Mouse (Mus musculus) ES-E14 (cell line): ENCODE data around the gene Asphd2. TPM values are rescaled to one million over a fixed set of nuclear protein-coding genes. Genes with fewer than 3 reads are reported as not detected.

Experiments
- DNase-seq: peaks from one replicate; pipeline ENCODE4 v3.0.0-alpha.2; 2013; ENCODE audit warnings: low read depth, low spot score
- H3K27ac ChIP-seq: 2 replicates; pipeline ENCODE4 v1.5.1; 2012; ENCODE audit warnings: low read depth, mild to moderate bottlenecking, low read length, moderate library complexity, mixed read lengths; ENCODE audit not compliant: poor library complexity, insufficient read depth, severe bottlenecking
- H3K36me3 ChIP-seq: 2 replicates; pipeline ENCODE4 v1.6.1; 2012; ENCODE audit warnings: mild to moderate bottlenecking, low read length, moderate library complexity, mixed read lengths; ENCODE audit not compliant: control insufficient read depth, poor library complexity, insufficient read depth, severe bottlenecking
- H3K4me1 ChIP-seq, 2 experiments: fragments of 150-350 bp in 1 of 2; sonication (generic) in 1 of 2; 2 replicates each; pipeline ENCODE4 v1.6.1; 2012; ENCODE audit warnings: low read length in 2 of 2, mild to moderate bottlenecking in 1 of 2, mixed read lengths in 1 of 2; ENCODE audit not compliant: control insufficient read depth in 2 of 2, insufficient read depth in 2 of 2, poor library complexity in 1 of 2
- H3K4me3 ChIP-seq, 2 experiments: fragments of 150-350 bp in 1 of 2; sonication (generic) in 1 of 2; 2 replicates each; pipeline ENCODE4 v1.5.1; 2012; ENCODE audit warnings: low read length in 2 of 2, low read depth in 1 of 2, mild to moderate bottlenecking in 1 of 2, mixed read lengths in 1 of 2; ENCODE audit not compliant: insufficient read depth in 1 of 2, poor library complexity in 1 of 2, severe bottlenecking in 1 of 2
- H3K9ac ChIP-seq: 2 replicates; pipeline ENCODE4 v1.6.1; 2012; ENCODE audit warnings: low read depth, mild to moderate bottlenecking, low read length, mixed read lengths; ENCODE audit not compliant: poor library complexity, insufficient read depth, severe bottlenecking
- H3K9me3 ChIP-seq: fragments of 150-350 bp; sonication (generic); 2 replicates; pipeline ENCODE4 v1.6.1; 2012; ENCODE audit warnings: low read depth, mild to moderate bottlenecking, low read length; ENCODE audit not compliant: control insufficient read depth, insufficient read depth
- CHD2 ChIP-seq: IDR thresholded peaks from 2 replicates; pipeline ENCODE4 v1.6.1; 2014; ENCODE audit warnings: mild to moderate bottlenecking, low read depth, low read length, inconsistent platforms
- HCFC1 ChIP-seq: IDR thresholded peaks from 2 replicates; pipeline ENCODE4 v1.6.1; 2012; ENCODE audit warnings: low read length, inconsistent platforms, borderline replicate concordance; ENCODE audit not compliant: insufficient read depth
- MAFK ChIP-seq: IDR thresholded peaks from 2 replicates; pipeline ENCODE4 v1.6.1; 2014; ENCODE audit warnings: mild to moderate bottlenecking, low read depth, low read length, inconsistent platforms; ENCODE audit not compliant: insufficient read depth
- ZC3H11A ChIP-seq: IDR thresholded peaks from 2 replicates; pipeline ENCODE4 v1.6.1; 2012; ENCODE audit warnings: low read depth, mild to moderate bottlenecking, inconsistent platforms, low read length, borderline replicate concordance
- ZNF384 ChIP-seq: IDR thresholded peaks from 2 replicates; pipeline ENCODE4 v1.6.1; 2012; ENCODE audit warnings: low read depth, low read length, inconsistent platforms
- in situ Hi-C, 2 experiments: fragments of 600-800 bp; cut with MboI; formaldehyde crosslinking; loops; one replicate each; pipeline ENCODE4 v1.15.1; 2025; ENCODE audit warnings: low sequenced_read_pairs in 2 of 2, inconsistent platforms in 1 of 2; ENCODE audit not compliant: unreplicated experiment in 2 of 2
- total RNA-seq: library from RNA; depleted of rRNA; stranded (reverse); fragments of 300-350 nt; gene quantifications from 2 replicates; pipeline ENCODE4 v1.2.3, GENCODE M21; 2012

Asphd2 gene
- total RNA-seq, 1 experiment: 4.6 TPM

GRCm38 (mm10) chr5:112431120-112431775 lies 36.6 kb upstream of the Asphd2 start:
- DNase-seq: no peak
- Histone ChIP-seq H3K27ac (no peak overlapping the region), H3K4me1 (no peaks in the 10 kb centered on the region), H3K36me3 (no peaks in the 10 kb centered on the region), H3K9ac (no peak overlapping the region), H3K4me3 (no peak overlapping the region), H3K9me3 (no peaks in the 10 kb centered on the region)
- no peak for TF ChIP-seq CHD2
- no peak for TF ChIP-seq ZNF384
- TF ChIP-seq HCFC1: no peak
- no peak for TF ChIP-seq MAFK
- TF ChIP-seq ZC3H11A: no peak
- in situ Hi-C loops: loop anchor here in 1 of 2 experiments (25.0 kb wide), 1 partner anchor 631 kb away; the partner anchor contains the start of gene Crybb2

DNA sequence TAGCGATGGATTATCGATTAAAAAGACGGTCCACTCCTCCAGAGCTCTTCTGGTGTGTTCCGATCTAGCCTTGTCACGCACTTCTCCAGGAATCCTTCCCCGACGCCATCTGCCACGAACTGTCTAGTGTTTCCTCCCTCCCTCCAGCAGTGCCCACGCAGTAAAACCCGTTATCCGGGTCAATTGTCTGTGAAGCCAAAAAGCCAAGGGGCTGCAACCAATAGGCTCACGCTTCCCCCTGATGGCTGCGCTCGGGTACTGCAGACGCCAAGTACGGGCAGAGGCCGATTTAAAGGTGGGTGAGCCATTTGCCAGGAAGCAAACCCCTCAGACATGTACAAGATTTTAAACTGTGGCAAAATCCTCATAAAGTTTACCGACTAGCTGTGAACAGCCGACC lies 34.3 kb upstream of the Asphd2 start:
- in situ Hi-C loops: loop anchor here in 1 of 2 experiments (25.0 kb wide), 1 partner anchor 633 kb away; the partner anchor contains the start of gene Crybb2
- H3K9ac ChIP-seq: no peak overlapping the region
- H3K4me1 ChIP-seq: no peaks in the 10 kb centered on the region
- DNase-seq: peak; percentile 54
- H3K9me3 ChIP-seq: no peaks in the 10 kb centered on the region
- no peak overlapping the region for H3K4me3 ChIP-seq
- TF ChIP-seq HCFC1 (no peak), ZC3H11A (peak; percentile 23; the same call in 1 of the 2 replicates)
- H3K27ac ChIP-seq: no peak overlapping the region
- no peaks in the 10 kb centered on the region for H3K36me3 ChIP-seq

DNA sequence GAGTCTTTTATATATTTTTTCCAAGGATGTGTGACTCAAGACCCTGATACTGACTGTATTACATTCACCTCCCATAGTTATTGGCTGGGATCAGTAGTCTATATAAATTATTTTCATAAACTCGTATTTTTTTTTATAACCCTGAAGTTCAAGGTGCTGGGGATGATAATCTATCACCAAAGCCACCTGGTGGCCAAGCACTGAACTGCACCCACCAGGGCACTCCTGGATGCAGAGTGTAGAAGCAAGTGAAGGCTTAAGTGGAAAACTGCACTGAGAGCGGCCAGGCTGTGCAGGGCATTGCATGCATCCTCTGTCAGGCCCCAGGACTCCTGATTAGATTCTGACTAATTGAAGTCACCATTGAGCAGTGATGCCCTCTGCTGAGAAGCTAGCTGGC lies 32.6 kb upstream of the Asphd2 start:
- in situ Hi-C loops: loop anchor here in 1 of 2 experiments (25.0 kb wide), 1 partner anchor 635 kb away; the partner anchor contains the start of gene Crybb2
- Histone ChIP-seq H3K9ac (no peak overlapping the region), H3K27ac (no peak overlapping the region), H3K9me3 (no peaks in the 10 kb centered on the region), H3K4me3 (no peak overlapping the region), H3K4me1 (no peaks in the 10 kb centered on the region), H3K36me3 (no peaks in the 10 kb centered on the region)
- peak; percentile 49 for DNase-seq
- no peak for TF ChIP-seq MAFK

DNA sequence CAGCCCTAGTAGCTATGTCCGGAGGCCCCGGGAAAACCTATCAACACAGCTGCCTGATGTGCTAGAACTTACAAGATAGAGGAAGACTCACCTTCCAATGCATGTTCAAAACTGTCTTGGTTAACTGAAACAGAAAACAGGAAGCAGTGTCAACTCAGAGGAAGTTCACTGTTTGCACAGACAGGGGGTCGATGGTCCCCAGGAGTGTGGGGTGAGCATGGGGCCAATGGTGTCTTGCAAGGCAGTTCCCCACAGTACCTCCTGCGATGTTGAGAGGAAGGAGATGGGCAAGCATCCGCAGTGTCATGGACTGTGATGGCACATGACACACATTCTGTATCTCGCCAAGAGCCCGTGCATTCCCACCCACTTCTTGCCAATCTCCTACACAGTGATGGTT lies 32.0 kb upstream of the Asphd2 start:
- in situ Hi-C loops: loop anchor here in 1 of 2 experiments (25.0 kb wide), 1 partner anchor 636 kb away; the partner anchor contains the start of gene Crybb2
- Histone ChIP-seq H3K4me3 (no peak overlapping the region), H3K36me3 (no peaks in the 10 kb centered on the region), H3K9ac (no peak overlapping the region), H3K27ac (no peak overlapping the region), H3K4me1 (no peaks in the 10 kb centered on the region), H3K9me3 (no peaks in the 10 kb centered on the region)
- no peak for DNase-seq
- TF ChIP-seq HCFC1 (no peak), ZC3H11A (no peak), ZNF384 (no peak), CHD2 (no peak)

- H3K4me3 ChIP-seq: no peak overlapping the region
- H3K9me3 ChIP-seq: no peaks in the 10 kb centered on the region
- no peak overlapping the region for H3K9ac ChIP-seq
- TF ChIP-seq ZC3H11A: no peak
- no peak for TF ChIP-seq CHD2
- TF ChIP-seq MAFK: no peak
- no peak for TF ChIP-seq ZNF384
- TF ChIP-seq HCFC1: no peak
- in situ Hi-C loops: no loop called here
- no peaks in the 10 kb centered on the region for H3K36me3 ChIP-seq
- no peaks in the 10 kb centered on the region for H3K4me1 ChIP-seq
- no peak overlapping the region for H3K27ac ChIP-seq
- DNase-seq: no peak
Observed at GRCm38 (mm10) chr5:112419535-112419934, 24.9 kb upstream of the Asphd2 start.
